Mouse (Mus musculus): ENCODE measurements around the gene Gm44511. TPM values are rescaled to one million over a fixed set of nuclear protein-coding genes. Genes with fewer than 3 reads are reported as not detected.

Gene Gm44511
- total and polyA plus RNA-seq, 2 experiments = 0.37 TPM; not detected in 1

- Histone ChIP-seq H3K9ac (ENCODE audit: low read depth, low read length) (no peak overlapping the region), H3K4me1 (ENCODE audit: control insufficient read depth, insufficient read depth, low read length) (no peaks in the 10 kb centered on the region), H3K4me3 (ENCODE audit: insufficient read depth, low read depth, low read length) (no peak overlapping the region), H3K27me3 (ENCODE audit: control insufficient read depth, insufficient read depth, low read length) (no peaks in the 10 kb centered on the region), H3K27ac (replicated peaks; ENCODE audit: insufficient read depth, low read depth, low read length) (no peak overlapping the region), H3K36me3 (ENCODE audit: control insufficient read depth, insufficient read depth, low read length) (no peaks in the 10 kb centered on the region), H3K79me2 (ENCODE audit: control insufficient read depth, insufficient read depth, low read length) (no peaks in the 10 kb centered on the region)
- TF ChIP-seq CTCF (IDR thresholded peaks at IDR 0.05; ENCODE audit: low read depth, low read length) = no peak
- no peak for TF ChIP-seq POLR2A (IDR thresholded peaks at IDR 0.05; ENCODE audit: extremely low read depth, insufficient read depth, low read length)
- 91% methylated on average over 7 of the region's 7 CpGs for WGBS
- no peak for DNase-seq (ENCODE audit: extremely low read depth, low read depth, low spot score)
Measured at GRCm38 (mm10) chr6:128737445-128737844, 88.7 kb downstream of the Gm44511 start.

- DNase-seq (ENCODE audit: extremely low read depth, low read depth, low spot score) = peak; percentile 56
- H3K79me2 ChIP-seq (ENCODE audit: control insufficient read depth, insufficient read depth, low read length) = no peaks in the 10 kb centered on the region
- no peak overlapping the region for H3K4me3 ChIP-seq (ENCODE audit: insufficient read depth, low read depth, low read length)
- H3K9ac ChIP-seq (ENCODE audit: low read depth, low read length) = no peak overlapping the region
- no peak overlapping the region for H3K27ac ChIP-seq (replicated peaks; ENCODE audit: insufficient read depth, low read depth, low read length)
- H3K27me3 ChIP-seq (ENCODE audit: control insufficient read depth, insufficient read depth, low read length) = no peaks in the 10 kb centered on the region
- no peak for TF ChIP-seq POLR2A (IDR thresholded peaks at IDR 0.05; ENCODE audit: extremely low read depth, insufficient read depth, low read length)
- peak; percentile 88 for TF ChIP-seq CTCF (IDR thresholded peaks at IDR 0.05; ENCODE audit: low read depth, low read length)
- H3K4me1 ChIP-seq (ENCODE audit: control insufficient read depth, insufficient read depth, low read length) = no peaks in the 10 kb centered on the region
- no peaks in the 10 kb centered on the region for H3K36me3 ChIP-seq (ENCODE audit: control insufficient read depth, insufficient read depth, low read length)
Measured at GRCm38 (mm10) chr6:128736100-128736499, 90.0 kb downstream of the Gm44511 start.

- Histone ChIP-seq H3K36me3 (ENCODE audit: control insufficient read depth, insufficient read depth, low read length) (no peaks in the 10 kb centered on the region), H3K27ac (replicated peaks; ENCODE audit: insufficient read depth, low read depth, low read length) (no peak overlapping the region), H3K9ac (ENCODE audit: low read depth, low read length) (no peak overlapping the region), H3K27me3 (ENCODE audit: control insufficient read depth, insufficient read depth, low read length) (no peaks in the 10 kb centered on the region), H3K4me3 (ENCODE audit: insufficient read depth, low read depth, low read length) (no peak overlapping the region), H3K4me1 (ENCODE audit: control insufficient read depth, insufficient read depth, low read length) (no peaks in the 10 kb centered on the region), H3K79me2 (ENCODE audit: control insufficient read depth, insufficient read depth, low read length) (no peaks in the 10 kb centered on the region)
- no peak for DNase-seq (ENCODE audit: extremely low read depth, low read depth, low spot score)
- no peak for TF ChIP-seq CTCF (IDR thresholded peaks at IDR 0.05; ENCODE audit: low read depth, low read length)
- TF ChIP-seq POLR2A (IDR thresholded peaks at IDR 0.05; ENCODE audit: extremely low read depth, insufficient read depth, low read length) = no peak
Measured at GRCm38 (mm10) chr6:128734896-128735295, 91.2 kb downstream of the Gm44511 start.

- 79% methylated on average over 5 of the region's 5 CpGs for WGBS
- DNase-seq (ENCODE audit: extremely low read depth, low read depth, low spot score) = no peak
- H3K4me1 ChIP-seq (ENCODE audit: control insufficient read depth, insufficient read depth, low read length) = no peaks in the 10 kb centered on the region
- H3K4me3 ChIP-seq (ENCODE audit: insufficient read depth, low read depth, low read length) = no peak overlapping the region
- H3K79me2 ChIP-seq (ENCODE audit: control insufficient read depth, insufficient read depth, low read length) = no peaks in the 10 kb centered on the region
- no peaks in the 10 kb centered on the region for H3K27me3 ChIP-seq (ENCODE audit: control insufficient read depth, insufficient read depth, low read length)
- TF ChIP-seq POLR2A (IDR thresholded peaks at IDR 0.05; ENCODE audit: extremely low read depth, insufficient read depth, low read length) (no peak), CTCF (IDR thresholded peaks at IDR 0.05; ENCODE audit: low read depth, low read length) (no peak)
- no peak overlapping the region for H3K27ac ChIP-seq (replicated peaks; ENCODE audit: insufficient read depth, low read depth, low read length)
- no peaks in the 10 kb centered on the region for H3K36me3 ChIP-seq (ENCODE audit: control insufficient read depth, insufficient read depth, low read length)
- no peak overlapping the region for H3K9ac ChIP-seq (ENCODE audit: low read depth, low read length)
Measured at GRCm38 (mm10) chr6:128733908-128734679, 92.0 kb downstream of the Gm44511 start.

GRCm38 (mm10) chr6:128732032-128732431 lies 94.1 kb downstream of the Gm44511 start:
- H3K4me3 ChIP-seq (ENCODE audit: insufficient read depth, low read depth, low read length) = no peak overlapping the region
- H3K9ac ChIP-seq (ENCODE audit: low read depth, low read length) = no peak overlapping the region
- no peaks in the 10 kb centered on the region for H3K79me2 ChIP-seq (ENCODE audit: control insufficient read depth, insufficient read depth, low read length)
- DNase-seq (ENCODE audit: extremely low read depth, low read depth, low spot score) = no peak
- no peaks in the 10 kb centered on the region for H3K27me3 ChIP-seq (ENCODE audit: control insufficient read depth, insufficient read depth, low read length)
- H3K4me1 ChIP-seq (ENCODE audit: control insufficient read depth, insufficient read depth, low read length) = no peaks in the 10 kb centered on the region
- no peak overlapping the region for H3K27ac ChIP-seq (replicated peaks; ENCODE audit: insufficient read depth, low read depth, low read length)
- WGBS = 87% methylated on average over 3 of the region's 3 CpGs
- no peak for TF ChIP-seq POLR2A (IDR thresholded peaks at IDR 0.05; ENCODE audit: extremely low read depth, insufficient read depth, low read length)
- no peak for TF ChIP-seq CTCF (IDR thresholded peaks at IDR 0.05; ENCODE audit: low read depth, low read length)
- H3K36me3 ChIP-seq (ENCODE audit: control insufficient read depth, insufficient read depth, low read length) = no peaks in the 10 kb centered on the region

Other genes starting within 250 kb of the Gm44511 start
- 3.8 and 8.8 TPM in 2 replicates for gene A2ml1, start 244.7 kb downstream of the Gm44511 start, total RNA-seq (2014; rRNA removed)
- gene A2ml1, start 244.7 kb downstream of the Gm44511 start, polyA plus RNA-seq (2012; rRNA removed) = 3.7 and 7.5 TPM in 2 replicates
- not detected in 2 replicates for gene Klrb1a, start 202.8 kb downstream of the Gm44511 start, total RNA-seq (2014; rRNA removed)
- not detected in 2 replicates for gene Klrb1a, start 202.8 kb downstream of the Gm44511 start, polyA plus RNA-seq (2012; rRNA removed)
- gene Clec2h, start 163.9 kb downstream of the Gm44511 start, total RNA-seq (2014; rRNA removed) = 9.0 and 25.9 TPM in 2 replicates
- gene Clec2h, start 163.9 kb downstream of the Gm44511 start, polyA plus RNA-seq (2012; rRNA removed) = 0.22 and 0.62 TPM in 2 replicates
- gene Klrb1, start 103.3 kb downstream of the Gm44511 start, total RNA-seq (2014; rRNA removed) = not detected in 2 replicates
- not detected in 2 replicates for gene Klrb1, start 103.3 kb downstream of the Gm44511 start, polyA plus RNA-seq (2012; rRNA removed)
- 0.74 and 1.1 TPM in 2 replicates for gene Klrb1c, start 37.1 kb downstream of the Gm44511 start, total RNA-seq (2014; rRNA removed)
- 0.13 and 0.17 TPM in 2 replicates for gene Klrb1c, start 37.1 kb downstream of the Gm44511 start, polyA plus RNA-seq (2012; rRNA removed)
- gene Klrb1b, start within 50 bp of the Gm44511 start, total RNA-seq (2014; rRNA removed) = 0.07 and 0.09 TPM in 2 replicates
- gene Klrb1b, start within 50 bp of the Gm44511 start, polyA plus RNA-seq (2012; rRNA removed) = not detected in 2 replicates
- 0.60 and 0.65 TPM in 2 replicates for gene Clec2i, start 61.3 kb upstream of the Gm44511 start, total RNA-seq (2014; rRNA removed)
- gene Clec2i, start 61.3 kb upstream of the Gm44511 start, polyA plus RNA-seq (2012; rRNA removed) = 0.07 and 0.10 TPM in 2 replicates
- gene BC035044, start 64.8 kb upstream of the Gm44511 start, total RNA-seq (2014; rRNA removed) = 1.1 and 3.3 TPM in 2 replicates
- 0.15 and 0.31 TPM in 2 replicates for gene BC035044, start 64.8 kb upstream of the Gm44511 start, polyA plus RNA-seq (2012; rRNA removed)
- 0.20 TPM in 1 of 2 replicates, not detected in the other for gene Clec2g, start 108.1 kb upstream of the Gm44511 start, total RNA-seq (2014; rRNA removed)
- not detected in 2 replicates for gene Clec2g, start 108.1 kb upstream of the Gm44511 start, polyA plus RNA-seq (2012; rRNA removed)
- gene Klrb1f, start 219.6 kb upstream of the Gm44511 start, total RNA-seq (2014; rRNA removed) = not detected in 2 replicates
- not detected in 2 replicates for gene Klrb1f, start 219.6 kb upstream of the Gm44511 start, polyA plus RNA-seq (2012; rRNA removed)